23 mouse cellular contexts compared by ENCODE assay signal in the genomic region with DNA sequence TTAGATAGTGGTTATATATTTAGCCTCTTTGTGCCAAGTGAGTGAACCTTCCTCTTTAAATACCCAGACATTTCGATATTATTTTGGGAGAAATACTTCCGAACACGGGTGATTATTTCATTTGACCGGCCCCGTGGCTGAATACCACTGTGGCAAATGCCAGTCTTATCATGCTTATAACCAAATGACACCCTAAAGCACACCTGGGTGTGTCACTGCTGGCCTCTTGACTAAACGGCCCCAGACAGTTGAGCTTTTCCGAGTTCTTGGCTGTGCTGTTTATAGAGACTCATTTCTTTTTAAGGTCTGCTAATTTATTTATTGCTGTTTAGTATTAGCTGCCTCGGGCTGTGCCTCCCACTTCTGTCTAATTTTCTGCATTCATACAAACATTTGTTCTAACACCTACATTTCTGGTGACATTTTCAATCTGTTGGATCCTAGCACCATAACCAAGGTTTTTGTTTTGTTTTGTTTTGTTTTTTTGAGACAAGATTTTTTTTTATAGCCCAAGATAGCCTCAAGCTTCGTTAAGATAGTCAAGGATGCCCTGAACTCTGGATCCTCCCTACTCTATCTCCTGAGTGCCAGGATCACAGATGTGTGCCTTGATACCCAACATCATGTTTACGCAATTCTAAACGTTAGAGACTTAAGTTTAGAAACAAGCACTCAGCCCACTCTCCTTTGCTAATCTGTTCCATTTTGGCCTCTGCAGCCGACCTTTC. TPM values are rescaled to one million over a fixed set of nuclear protein-coding genes. Genes with fewer than 3 reads are reported as not detected.
A peak's percentile ranks its signal among the peaks of the same experiment; 100 is the strongest.
DNase-seq lines count a peak whose midpoint lies in the region; ATAC-seq and TF ChIP-seq lines count a peak whose summit lies in the region.
"Had no signal": no experiment of that assay in that cellular context is flagged by ENCODE, and none has a peak within 500 bp of the region (broad histone marks: within the 10 kb centered on the region; RNA-seq: fewer than 3 reads in every experiment).

No protein-coding gene starts in this region.

- H3K9me3 ChIP-seq in liver, embryonic 15.5 days (replicated peaks) = no peaks in the 10 kb centered on the region
- H3K9me3 ChIP-seq: heart, embryonic 15.5 days; hindbrain, embryonic 15.5 days; midbrain, embryonic 10.5 days had no signal

- H3K4me1 ChIP-seq in liver, embryonic 15.5 days (replicated peaks) = peaks cover 66% of the 10 kb centered on the region
- peaks cover 13% of the 10 kb centered on the region for H3K4me1 ChIP-seq in small intestine, adult 2 months (ENCODE audit: control insufficient read depth, insufficient read depth, insufficient read length, low read length)
- H3K4me1 ChIP-seq: hindbrain, embryonic 15.5 days; midbrain, embryonic 10.5 days had no signal

- H3K9ac ChIP-seq in liver, embryonic 15.5 days = no peak overlapping the region
- H3K9ac ChIP-seq: forebrain, postnatal 0 days; heart, embryonic 15.5 days; hindbrain, embryonic 15.5 days had no signal

- H3K36me3 ChIP-seq in liver, embryonic 15.5 days (replicated peaks) = no peaks in the 10 kb centered on the region
- no peaks in the 10 kb centered on the region for H3K36me3 ChIP-seq in small intestine, adult 2 months (ENCODE audit: control insufficient read depth, insufficient read depth, low read length)
- H3K36me3 ChIP-seq: heart, embryonic 15.5 days; hindbrain, embryonic 15.5 days; midbrain, embryonic 10.5 days had no signal

- WGBS in liver, embryonic 15.5 days (ENCODE audit: insufficient replicate concordance) = 29% methylated on average over 12 of the region's 12 CpGs
- WGBS in small intestine, adult 2 months = 25% methylated on average over 12 of the region's 12 CpGs

- peak; percentile 72 for ATAC-seq in liver, embryonic 15.5 days (ENCODE audit: insufficient read depth)
- ATAC-seq: forebrain, postnatal 0 days; midbrain, embryonic 16.5 days; Patski had no signal

- no peak for TF ChIP-seq CTCF in small intestine, adult 2 months (IDR thresholded peaks at IDR 0.05; ENCODE audit: extremely low read depth, insufficient read length, insufficient replicate concordance, low read depth, low read length)

- peak overlapping the region; percentile 72 for H3K27ac ChIP-seq in liver, embryonic 15.5 days (replicated peaks)
- H3K27ac ChIP-seq in small intestine, adult 2 months (ENCODE audit: insufficient read depth, low read depth, low read length) = peak overlapping the region; percentile 55; the same call in 1 of the 2 replicates
- H3K27ac ChIP-seq: heart, embryonic 15.5 days; hindbrain, embryonic 15.5 days; midbrain, embryonic 10.5 days; stomach, postnatal 0 days had no signal

- no peak for TF ChIP-seq POLR2A in small intestine, adult 2 months (IDR thresholded peaks at IDR 0.05; ENCODE audit: low read depth, low read length)

- peak; percentile 37 for DNase-seq in c-Kit-positive CD71-positive TER-119-positive erythroid progenitor cells, embryonic 14.5 days (ENCODE audit: low spot score)
- peak; percentile 86 for DNase-seq in gonadal fat pad, adult 2 months (ENCODE audit: low read depth)
- no peak for DNase-seq in adrenal gland, adult 8-10 months
- DNase-seq in cerebellum, postnatal 4 days (ENCODE audit: low spot score in 2 of 2) = no peak
- no peak for DNase-seq in frontal cortex, adult 2 months (ENCODE audit: extremely low spot score in 1 of 2, low spot score in 1 of 2)
- DNase-seq: adrenal gland, adult 2 months; cerebellum, adult 2 months; cerebellum, postnatal 36 days; forebrain, postnatal 0 days; gastrocnemius, postnatal 36 days; heart, postnatal 4 days; kidney, adult 9 months; kidney, postnatal 14 days; lung, adult 2 months; lung, postnatal 36 days had no signal

- H3K4me3 ChIP-seq in liver, embryonic 15.5 days (replicated peaks) = 0 out of 2 replicates have a peak overlapping the region, but pooled peaks have one; percentile 1
- H3K4me3 ChIP-seq in small intestine, adult 2 months (ENCODE audit: low read depth, low read length) = no peak overlapping the region
- H3K4me3 ChIP-seq: heart, embryonic 15.5 days; hindbrain, embryonic 15.5 days; midbrain, embryonic 10.5 days had no signal

- H3K27me3 ChIP-seq in liver, embryonic 15.5 days = no peaks in the 10 kb centered on the region
- no peaks in the 10 kb centered on the region for H3K27me3 ChIP-seq in small intestine, adult 2 months (ENCODE audit: control insufficient read depth, insufficient read depth, low read length)
- H3K27me3 ChIP-seq: heart, embryonic 15.5 days; hindbrain, embryonic 15.5 days; Patski had no signal

- H3K4me2 ChIP-seq in liver, embryonic 15.5 days = peak overlapping the region; percentile 57
- H3K4me2 ChIP-seq: heart, embryonic 15.5 days; hindbrain, embryonic 15.5 days had no signal

RNA-seq across cellular contexts. Expression of a gene that starts 7.1 kb away (rescaled TPM):
- 50.0 and 55.6 TPM in 2 replicates for polyA plus RNA-seq in gonadal fat pad, adult 2 months (2012; rRNA removed)
- polyA plus RNA-seq in liver, embryonic 15.5 days (2015; fragmentation: Nextera tagmentation; extraction: Ambion mirVana) = 25.2 and 27.9 TPM in 2 replicates
- polyA plus RNA-seq in small intestine, adult 2 months (2012; rRNA removed) = 26.6 and 61.9 TPM in 2 replicates
- total RNA-seq in adrenal gland, adult 8-10 months (2022) = 10 to 100 TPM; 38.2 to 57.9 (median 46.5) TPM
- 21.3 and 21.5 TPM in 2 replicates for polyA plus RNA-seq in frontal cortex, adult 2 months (2012; rRNA removed)

RNA-seq across cellular contexts. Expression of a gene that starts 56.6 kb away (rescaled TPM):
- polyA plus RNA-seq in gonadal fat pad, adult 2 months (2012; rRNA removed) = 16.7 and 22.6 TPM in 2 replicates
- polyA plus RNA-seq in liver, embryonic 15.5 days (2015; fragmentation: Nextera tagmentation; extraction: Ambion mirVana) = 1.5 TPM in 2 replicates
- polyA plus RNA-seq in small intestine, adult 2 months (2012; rRNA removed) = 12.0 and 24.3 TPM in 2 replicates
- 1 to 10 TPM; 3.3 to 7.1 (median 4.9) TPM for total RNA-seq in adrenal gland, adult 8-10 months (2022)
- 14.3 and 16.3 TPM in 2 replicates for polyA plus RNA-seq in frontal cortex, adult 2 months (2012; rRNA removed)

Comparison
In these comparisons a context has a peak if more than half of its experiments do, and no peak if none do; other contexts are left out.
1. DNase-seq: peak in c-Kit-positive CD71-positive TER-119-positive erythroid progenitor cells, embryonic 14.5 days (single experiment) and gonadal fat pad, adult 2 months (single experiment); none in adrenal gland, adult 8-10 months (single experiment), cerebellum, postnatal 4 days (0 of 2) and frontal cortex, adult 2 months (0 of 2).